Mouse (Mus musculus): Measurements from ENCODE around the gene Tmem104.

DNA sequence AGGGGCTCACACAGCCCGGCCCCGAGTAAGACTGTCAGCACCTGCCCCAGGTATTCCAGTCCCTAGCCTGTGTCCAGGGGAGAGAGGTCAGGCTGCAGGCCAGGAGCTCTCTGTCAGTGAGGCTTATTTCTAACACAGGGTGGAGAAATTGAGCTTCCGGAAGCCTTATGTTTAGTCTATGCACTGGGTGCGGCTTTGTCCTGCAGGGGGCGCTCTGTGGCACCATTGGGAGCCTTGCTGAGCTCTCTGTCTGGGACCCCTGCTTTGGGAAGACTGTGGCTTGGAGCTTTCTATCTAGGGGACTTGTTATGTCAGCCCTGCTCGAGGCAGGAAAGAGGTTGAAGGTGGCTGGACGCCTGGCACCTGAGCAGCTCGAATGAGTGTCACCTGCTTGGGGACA lies 37.6 kb downstream of the Tmem104 start:
- TF ChIP-seq TAL1 (IDR thresholded peaks at IDR 0.05; ENCODE audit: low read length) (no peak), GATA1 (IDR thresholded peaks at IDR 0.05; ENCODE audit: low read length) (no peak)

Data from erythroblast, embryonic 14.5 days (primary cell).